Mouse (Mus musculus): Measurements from ENCODE around the gene Minar1.

GRCm38 (mm10) chr9:89597071-89597470, 25.9 kb downstream of the Minar1 start:
- TF ChIP-seq POLR2A (IDR thresholded peaks at IDR 0.05; ENCODE audit: low read depth, low read length) (no peak), CTCF (IDR thresholded peaks at IDR 0.05; ENCODE audit: extremely low read depth, insufficient read length, insufficient replicate concordance, low read depth, low read length) (no peak)

Data from small intestine, adult 2 months (tissue).